Mouse (Mus musculus) neural tube, embryonic 12.5 days (tissue): ENCODE results near the gene Akr1c21. TPM values are rescaled to one million over a fixed set of nuclear protein-coding genes. Genes with fewer than 3 reads are reported as not detected.
"Not testable (repeated sequence)": the region's sequence is repeated elsewhere in the genome, so short reads cannot be mapped to it uniquely, and the experiment has no call there.

Source experiments
- ATAC-seq: fragments of 200-750 bp; cut with Nextera tagmentation; 2 replicates; pipeline ENCODE4 v1.8.0; 2017; ENCODE audit warnings: low read depth, mild to moderate bottlenecking, moderate TSS enrichment, moderate library complexity; ENCODE audit not compliant: low FRiP score
- H3K27ac ChIP-seq: fragments of 300-500 bp; sonication (generic); 2 replicates; pipeline ENCODE4 v1.5.1; 2016
- H3K27me3 ChIP-seq: fragments of 300-500 bp; sonication (generic); replicated peaks from 2 replicates; pipeline ENCODE4 v1.6.1; 2016; ENCODE audit warnings: mild to moderate bottlenecking
- H3K36me3 ChIP-seq: fragments of 300-500 bp; sonication (generic); 2 replicates; pipeline ENCODE4 v1.6.1; 2016; ENCODE audit warnings: mild to moderate bottlenecking
- H3K4me1 ChIP-seq: fragments of 300-500 bp; sonication (generic); 2 replicates; pipeline ENCODE4 v1.6.1; 2016
- H3K4me2 ChIP-seq: fragments of 300-500 bp; sonication (generic); replicated peaks from 2 replicates; pipeline ENCODE4 v1.6.1; 2016; ENCODE audit warnings: mild to moderate bottlenecking
- H3K4me3 ChIP-seq: fragments of 300-500 bp; sonication (generic); 2 replicates; pipeline ENCODE4 v1.5.1; 2016
- H3K9ac ChIP-seq: fragments of 300-500 bp; sonication (generic); 2 replicates; pipeline ENCODE4 v1.6.1; 2016; ENCODE audit warnings: mild to moderate bottlenecking
- H3K9me3 ChIP-seq: fragments of 300-500 bp; sonication (generic); 2 replicates; pipeline ENCODE4 v1.6.1; 2016; ENCODE audit warnings: mild to moderate bottlenecking
- WGBS: fragments of 180-500 bp; shearing (Covaris S2); methylation state at CpG from one replicate; pipeline ENCODE4 v1.1.7; 2016; 5-methylcytosine and 5-hydroxymethylcytosine counted together
- polyA plus RNA-seq: library from polyadenylated mRNA; unstranded; fragments of >200 nt; fragmentation: Nextera tagmentation; extraction: Ambion mirVana; gene quantifications from 2 replicates; pipeline ENCODE4 v1.2.1, GENCODE M21; 2016

Akr1c21 gene
- polyA plus RNA-seq: not detected in 2 replicates

DNA sequence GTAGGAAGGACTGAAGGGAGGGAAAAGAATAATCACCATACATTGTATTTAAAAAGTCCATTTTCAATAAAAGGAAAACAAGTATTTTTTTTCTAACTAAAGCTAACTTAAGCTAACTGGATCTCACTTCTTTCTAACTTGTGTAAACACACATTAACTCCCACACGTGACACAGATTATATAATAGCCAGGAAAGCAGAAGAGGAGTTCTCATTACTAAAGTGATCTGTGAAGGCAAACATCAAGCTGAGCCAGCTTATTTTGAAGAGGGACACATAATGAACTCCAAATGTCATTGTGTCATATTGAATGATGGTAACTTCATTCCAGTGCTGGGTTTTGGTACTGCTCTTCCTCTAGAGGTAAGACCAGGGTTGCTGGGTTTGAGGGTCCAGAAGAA, at the start of gene Akr1c21:
Gene Akr1c21, plus strand, starts transcription at position 205 of the 400 bp plus-strand sequence.
- H3K4me1 ChIP-seq: no peaks in the 10 kb centered on the region
- no peak within 1 kb of the TSS for H3K4me2 ChIP-seq
- H3K27me3 ChIP-seq: no peaks in the 10 kb centered on the region
- no peak for ATAC-seq
- no peaks in the 10 kb centered on the region for H3K9me3 ChIP-seq
- no peak within 1 kb of the TSS for H3K9ac ChIP-seq
- no peak within 1 kb of the TSS for H3K27ac ChIP-seq
- H3K4me3 ChIP-seq: no peak within 1 kb of the TSS
- WGBS: 84% methylated on average over 1 of the region's 1 CpGs
- H3K36me3 ChIP-seq: no peaks in the 10 kb centered on the region

DNA sequence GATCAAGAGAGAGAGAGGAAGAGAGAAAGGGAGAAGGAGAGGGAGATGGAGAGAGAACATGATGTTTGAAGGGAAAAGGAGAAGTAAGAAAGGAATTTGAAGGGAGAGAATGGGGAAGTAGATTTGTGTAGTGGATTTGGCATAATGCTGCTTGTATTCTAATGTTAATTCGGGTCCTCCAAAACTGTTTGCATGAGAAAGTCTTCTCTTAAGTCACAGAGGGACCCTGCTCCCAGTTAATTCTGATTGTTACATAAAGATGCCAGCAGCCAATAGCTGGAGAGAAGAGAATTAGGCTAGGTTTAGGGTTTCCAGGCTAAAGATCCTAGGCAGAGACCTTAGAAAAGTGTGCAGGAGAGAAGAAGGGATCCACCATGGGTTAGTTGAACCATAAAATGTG, 14.7 kb upstream of the Akr1c21 start:
- no peaks in the 10 kb centered on the region for H3K9me3 ChIP-seq
- 79% methylated on average over 1 of the region's 1 CpGs for WGBS
- ATAC-seq: no peak

DNA sequence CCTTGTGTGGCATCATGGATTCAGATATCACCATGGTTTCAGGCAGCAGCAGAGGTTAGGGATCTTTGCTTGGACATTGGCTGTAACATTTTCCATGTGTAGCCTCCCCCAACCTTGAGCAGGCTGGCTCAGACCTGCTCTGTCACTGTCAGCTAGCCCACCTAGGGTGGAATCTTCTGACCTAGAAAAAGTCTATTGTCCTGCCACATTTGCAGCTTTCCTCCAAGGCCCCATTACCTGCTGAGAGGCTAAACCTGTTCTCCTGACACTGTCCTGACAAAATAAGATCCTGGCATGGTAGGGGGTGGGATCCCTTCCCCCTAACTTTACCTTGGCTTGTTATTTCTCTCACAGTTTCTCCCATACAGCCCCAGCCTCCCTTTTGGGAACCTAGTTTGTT, 13.4 kb upstream of the Akr1c21 start:
- Histone ChIP-seq H3K4me1 (no peaks in the 10 kb centered on the region), H3K9ac (no peak overlapping the region), H3K36me3 (no peaks in the 10 kb centered on the region), H3K9me3 (no peaks in the 10 kb centered on the region), H3K27ac (no peak overlapping the region), H3K27me3 (no peaks in the 10 kb centered on the region), H3K4me2 (no peak overlapping the region), H3K4me3 (no peak overlapping the region)
- no peak for ATAC-seq

More for the DNA sequence above, 14.7 kb upstream of the Akr1c21 start:
- Histone ChIP-seq H3K27me3 (no peaks in the 10 kb centered on the region), H3K4me3 (no peak overlapping the region), H3K9ac (no peak overlapping the region), H3K36me3 (no peaks in the 10 kb centered on the region), H3K4me2 (no peak overlapping the region), H3K4me1 (no peaks in the 10 kb centered on the region), H3K27ac (no peak overlapping the region)

DNA sequence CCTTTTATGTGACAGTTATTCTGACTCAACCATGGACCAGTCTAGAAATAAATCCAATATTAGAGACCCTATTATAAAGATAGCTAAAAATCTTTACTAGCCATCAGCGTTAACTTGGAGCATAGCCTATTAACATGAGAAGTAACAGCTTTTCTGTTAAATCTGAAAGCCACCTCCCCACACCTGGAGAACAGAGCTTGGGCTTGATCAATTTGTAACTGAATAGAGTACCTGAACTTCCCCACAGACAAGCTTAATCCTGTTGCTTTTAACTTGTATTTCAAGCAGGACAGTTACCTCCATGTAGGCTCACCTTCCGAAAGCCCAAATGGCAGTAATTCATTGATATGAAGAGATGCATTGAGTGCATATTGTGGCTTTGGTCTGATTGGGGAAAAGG, 7.9 kb upstream of the Akr1c21 start:
- H3K9me3 ChIP-seq: no peaks in the 10 kb centered on the region
- H3K27me3 ChIP-seq: no peaks in the 10 kb centered on the region
- no peak overlapping the region for H3K27ac ChIP-seq
- no peak for ATAC-seq
- no peaks in the 10 kb centered on the region for H3K36me3 ChIP-seq
- H3K4me2 ChIP-seq: no peak overlapping the region
- H3K9ac ChIP-seq: no peak overlapping the region
- WGBS: 81% methylated on average over 2 of the region's 2 CpGs
- H3K4me1 ChIP-seq: no peaks in the 10 kb centered on the region
- H3K4me3 ChIP-seq: no peak overlapping the region

DNA sequence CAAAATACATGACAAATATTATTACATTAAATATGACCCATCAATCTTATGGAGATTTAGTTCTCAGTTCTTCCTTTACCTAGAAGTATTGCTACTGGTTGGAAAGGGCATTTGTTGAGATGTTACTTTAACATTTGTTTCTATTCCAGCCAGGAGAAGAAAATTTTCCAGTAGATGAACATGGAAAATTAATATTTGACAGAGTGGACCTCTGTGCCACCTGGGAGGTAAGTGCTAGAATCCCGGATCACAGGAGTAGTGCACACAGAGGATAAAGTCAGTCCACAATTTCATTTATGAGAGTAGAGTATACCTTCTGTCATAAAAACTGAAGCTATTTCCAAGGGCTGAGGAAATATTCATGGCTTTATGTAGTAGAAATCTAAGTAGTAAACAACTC, 3.0 kb downstream of the Akr1c21 start:
- Histone ChIP-seq H3K27ac (no peak overlapping the region), H3K9ac (no peak overlapping the region), H3K27me3 (no peaks in the 10 kb centered on the region), H3K4me3 (no peak overlapping the region), H3K4me2 (no peak overlapping the region), H3K36me3 (no peaks in the 10 kb centered on the region), H3K9me3 (no peaks in the 10 kb centered on the region), H3K4me1 (no peaks in the 10 kb centered on the region)
- no peak for ATAC-seq
- 88% methylated on average over 1 of the region's 1 CpGs for WGBS

DNA sequence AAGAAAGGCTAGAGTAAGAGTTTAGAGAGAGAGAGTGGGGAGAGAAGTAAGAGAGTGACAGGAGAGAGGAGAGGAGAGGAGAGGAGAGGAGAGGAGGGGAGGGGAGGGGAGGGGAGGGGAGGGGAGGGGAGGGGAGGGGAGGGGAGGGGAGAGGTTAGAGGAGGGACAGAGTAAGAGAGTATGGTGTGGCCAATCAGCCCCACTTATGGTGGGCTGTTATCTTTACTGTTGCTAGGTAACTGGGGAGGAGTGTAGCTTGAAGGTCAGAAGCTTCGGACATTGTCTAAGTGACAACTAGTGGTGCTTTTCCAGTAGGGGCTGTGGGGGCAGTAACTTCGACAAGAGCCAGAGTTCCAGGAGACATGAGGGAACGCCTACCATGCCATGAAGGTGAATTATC, 29.6 kb downstream of the Akr1c21 start:
- not testable (repeated sequence) for H3K27me3 ChIP-seq, H3K4me2 ChIP-seq, H3K4me3 ChIP-seq, H3K9ac ChIP-seq, H3K4me1 ChIP-seq, H3K9me3 ChIP-seq, H3K27ac ChIP-seq, ATAC-seq
- H3K36me3 ChIP-seq: peaks cover 37% of the 10 kb centered on the region
- WGBS: 70% methylated on average over 3 of the region's 3 CpGs

DNA sequence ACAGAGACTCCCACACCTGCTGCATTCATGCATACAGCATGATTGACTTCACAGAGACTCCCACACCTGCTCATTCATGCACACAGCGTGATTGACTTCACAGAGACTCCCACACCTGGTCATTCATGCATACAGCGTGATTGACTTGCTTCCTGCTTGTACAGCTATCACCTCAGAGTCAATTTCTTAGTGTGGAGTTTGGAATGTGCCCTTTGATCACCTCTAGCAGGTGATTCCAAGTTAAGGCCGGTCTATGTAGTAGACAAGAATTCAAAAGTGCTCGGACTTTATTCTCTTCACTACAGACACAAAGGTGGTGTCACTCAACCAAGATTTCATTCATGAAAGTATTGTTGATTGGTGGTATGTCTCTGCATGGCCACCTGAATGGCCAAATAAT, 32.9 kb downstream of the Akr1c21 start:
- H3K27me3 ChIP-seq: no peaks in the 10 kb centered on the region
- H3K36me3 ChIP-seq: peaks cover 9% of the 10 kb centered on the region; the same call in 1 of the 2 replicates
- no peaks in the 10 kb centered on the region for H3K4me1 ChIP-seq
- WGBS: 93% methylated on average over 4 of the region's 4 CpGs
- no peak overlapping the region for H3K4me2 ChIP-seq
- H3K9ac ChIP-seq: no peak overlapping the region
- H3K9me3 ChIP-seq: no peaks in the 10 kb centered on the region
- ATAC-seq: no peak
- no peak overlapping the region for H3K27ac ChIP-seq
- H3K4me3 ChIP-seq: no peak overlapping the region

DNA sequence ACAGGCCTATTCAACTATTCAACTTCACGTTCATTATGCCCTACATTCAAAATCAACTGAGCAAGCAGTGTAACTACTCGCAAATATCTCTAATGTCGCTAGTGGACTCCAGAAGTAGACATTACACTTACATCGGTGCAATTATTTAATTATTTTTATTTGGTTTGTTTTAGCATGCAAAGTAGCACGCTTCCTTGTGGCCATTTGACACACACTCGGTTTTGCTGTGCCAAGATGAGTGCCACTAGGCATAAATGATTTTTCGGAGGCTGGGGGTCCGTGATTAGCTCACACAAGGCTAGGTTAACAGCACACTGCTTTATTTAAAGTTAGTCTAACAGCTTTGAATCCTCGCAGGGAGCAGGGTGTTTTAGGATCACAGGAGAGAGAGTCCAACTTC, 34.7 kb downstream of the Akr1c21 start:
- ATAC-seq: peak; percentile 8; the same call in 1 of the 2 replicates
- Histone ChIP-seq H3K36me3 (0 out of 2 replicates have a peak, but pooled peaks cover 3% of the 10 kb centered on the region), H3K27ac (no peak overlapping the region), H3K27me3 (no peaks in the 10 kb centered on the region), H3K4me1 (no peaks in the 10 kb centered on the region), H3K4me2 (peak overlapping the region; percentile 66), H3K4me3 (peak overlapping the region; percentile 58), H3K9me3 (no peaks in the 10 kb centered on the region), H3K9ac (peak overlapping the region; percentile 64)
- WGBS: 32% methylated on average over 9 of the region's 9 CpGs

DNA sequence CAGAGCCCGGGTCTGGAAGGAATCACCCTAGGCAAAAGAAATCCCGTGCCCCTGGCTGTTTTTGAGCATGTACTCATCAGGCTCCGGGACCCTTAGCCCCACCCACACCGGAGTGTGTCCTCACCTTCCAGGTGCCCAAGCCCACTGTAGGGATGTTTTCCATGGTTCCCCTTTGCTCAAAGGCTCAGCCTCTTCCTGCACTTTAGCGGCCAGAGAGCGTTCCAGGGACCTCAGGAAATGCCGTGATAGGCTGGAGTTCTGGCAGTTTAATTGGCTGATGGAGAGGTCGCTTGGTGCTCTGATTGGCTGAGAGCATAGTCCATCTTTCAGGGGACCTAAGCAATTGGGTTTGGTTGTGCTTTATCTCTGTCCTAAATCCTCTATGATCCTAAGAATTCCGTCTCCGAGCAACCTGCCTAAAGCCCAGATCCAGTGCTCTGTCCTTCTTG, 35.1 kb downstream of the Akr1c21 start, which contains the start of gene Akr1e1:
Gene Akr1e1, minus strand, starts transcription at position 214 of the 449 bp plus-strand sequence.
- H3K9ac ChIP-seq: peak within 1 kb of the TSS; percentile 64
- H3K27ac ChIP-seq: no peak within 1 kb of the TSS
- no peaks in the 10 kb centered on the region for H3K27me3 ChIP-seq
- 8% methylated on average over 10 of the region's 10 CpGs for WGBS
- peak within 1 kb of the TSS; percentile 58 for H3K4me3 ChIP-seq
- H3K4me2 ChIP-seq: peak within 1 kb of the TSS; percentile 66
- no peaks in the 10 kb centered on the region for H3K4me1 ChIP-seq
- H3K9me3 ChIP-seq: no peaks in the 10 kb centered on the region
- ATAC-seq: peak; percentile 100
- no peaks in the 10 kb centered on the region for H3K36me3 ChIP-seq

DNA sequence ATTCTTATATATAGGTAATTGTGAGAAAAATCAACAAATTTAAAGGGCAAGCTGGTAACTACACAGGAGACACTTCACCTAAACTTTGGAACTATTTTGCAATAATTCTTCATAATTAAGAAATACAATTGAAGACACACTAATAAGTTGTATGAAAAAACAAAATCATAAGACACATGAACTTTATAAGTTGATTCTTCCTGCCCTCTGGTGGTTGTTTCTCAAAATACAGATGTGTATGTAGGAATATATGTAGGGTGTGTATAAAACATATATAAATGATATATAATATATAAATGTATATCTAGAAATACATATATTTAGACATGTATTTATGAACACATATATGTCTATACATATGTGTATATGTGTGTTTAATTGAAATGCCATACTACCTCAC, 37.0 kb downstream of the Akr1c21 start:
- Histone ChIP-seq H3K27ac (no peak overlapping the region), H3K4me3 (no peak overlapping the region), H3K36me3 (no peaks in the 10 kb centered on the region), H3K9me3 (no peaks in the 10 kb centered on the region), H3K4me2 (no peak overlapping the region), H3K4me1 (no peaks in the 10 kb centered on the region), H3K9ac (no peak overlapping the region), H3K27me3 (no peaks in the 10 kb centered on the region)
- ATAC-seq: no peak

Other genes starting within 250 kb of the Akr1c21 start
- not detected in 2 replicates for gene Akr1c6, start 139.8 kb upstream of the Akr1c21 start, polyA plus RNA-seq
- gene Akr1c20, start 50.7 kb upstream of the Akr1c21 start, polyA plus RNA-seq: not detected in 2 replicates
- gene Akr1e1, start 35.1 kb downstream of the Akr1c21 start, polyA plus RNA-seq: 45.7 and 53.1 TPM in 2 replicates